In the genomic region with DNA sequence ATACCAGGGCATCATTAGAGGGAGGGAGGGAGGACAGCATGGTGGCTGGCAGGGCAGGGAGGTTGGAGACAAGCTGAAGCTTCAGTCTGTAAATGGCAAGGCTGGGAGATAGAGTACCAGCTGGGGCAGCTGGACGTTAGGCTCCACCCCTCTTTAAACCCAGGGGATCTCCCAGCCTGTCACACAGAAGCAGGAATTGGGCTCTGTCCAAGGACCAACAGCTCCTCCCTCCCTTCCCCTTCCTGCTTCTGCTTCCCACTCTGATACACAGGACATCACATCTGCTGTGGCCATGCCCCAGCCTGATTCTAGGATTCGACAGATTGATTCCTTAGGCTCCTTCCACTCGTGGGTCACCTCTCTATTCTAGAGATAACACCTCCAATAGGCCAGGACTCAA, we compare ENCODE assay signal across 7 mouse cellular contexts. TPM values are rescaled to one million over a fixed set of nuclear protein-coding genes. Genes with fewer than 3 reads are reported as not detected.
A peak's percentile ranks its signal among the peaks of the same experiment; 100 is the strongest.
DNase-seq lines count a peak whose midpoint lies in the region; ATAC-seq and TF ChIP-seq lines count a peak whose summit lies in the region.

No protein-coding gene starts in this region.

- no peaks in the 10 kb centered on the region for H3K36me3 ChIP-seq in liver, embryonic 16.5 days (ENCODE audit: control insufficient read depth, insufficient read depth)
- H3K36me3 ChIP-seq in neural tube, embryonic 13.5 days = peaks cover 20% of the 10 kb centered on the region

- ATAC-seq in liver, embryonic 16.5 days (ENCODE audit: low read depth) = 0 out of 2 replicates have a peak, but pooled peaks have one; percentile 10
- peak; percentile 15; the same call in 1 of the 2 replicates for ATAC-seq in neural tube, embryonic 13.5 days (ENCODE audit: low read depth)

- peaks cover 1% of the 10 kb centered on the region; the same call in 1 of the 2 replicates for H3K4me1 ChIP-seq in liver, embryonic 16.5 days (ENCODE audit: control insufficient read depth, low read depth, low read length)
- H3K4me1 ChIP-seq in cortical plate, adult 2 months (ENCODE audit: control insufficient read depth, insufficient read depth, low read length) = peaks cover 5% of the 10 kb centered on the region; the same call in 1 of the 2 replicates
- H3K4me1 ChIP-seq in neural tube, embryonic 13.5 days (replicated peaks) = peaks cover 49% of the 10 kb centered on the region

- 13% methylated on average over 3 of the region's 3 CpGs for WGBS in liver, embryonic 16.5 days (ENCODE audit: insufficient replicate concordance)
- WGBS in neural tube, embryonic 13.5 days = 29% methylated on average over 3 of the region's 3 CpGs

- H3K4me2 ChIP-seq in liver, embryonic 16.5 days (ENCODE audit: low read depth, low read length) = no peak overlapping the region
- H3K4me2 ChIP-seq in neural tube, embryonic 13.5 days = peak overlapping the region; percentile 11; the same call in 1 of the 2 replicates

- no peak overlapping the region for H3K4me3 ChIP-seq in liver, embryonic 16.5 days (ENCODE audit: low read depth, low read length)
- H3K4me3 ChIP-seq in cortical plate, adult 2 months (ENCODE audit: insufficient read depth, low read length) = no peak overlapping the region
- H3K4me3 ChIP-seq in neural tube, embryonic 13.5 days = no peak overlapping the region

- no peak for DNase-seq in liver
- peak; percentile 83 to 87 for DNase-seq in heart, postnatal 10 days
- DNase-seq in layer of hippocampus, adult 9-11 months = peak; percentile 89
- no peak for DNase-seq in thymus, postnatal 10 days (ENCODE audit: low spot score in 2 of 2)

- no peaks in the 10 kb centered on the region for H3K9me3 ChIP-seq in liver, embryonic 16.5 days (replicated peaks; ENCODE audit: control insufficient read depth, low read length)
- no peaks in the 10 kb centered on the region for H3K9me3 ChIP-seq in neural tube, embryonic 13.5 days

- peak; percentile 13; the same call in 1 of the 2 replicates for TF ChIP-seq POLR2A in cortical plate, adult 2 months (IDR thresholded peaks at IDR 0.05; ENCODE audit: extremely low read depth, insufficient read depth, low read length)

- intact Hi-C loops in heart, postnatal 10 days (cut with DNase I) = loop anchor here (10.0 kb wide), 1 partner anchor 224 kb away; a partner anchor contains a TSS

- TF ChIP-seq CTCF in cortical plate, adult 2 months (IDR thresholded peaks at IDR 0.05; ENCODE audit: extremely low read depth, insufficient read depth, low read length) = no peak

- no peak overlapping the region for H3K27ac ChIP-seq in liver, embryonic 16.5 days (ENCODE audit: low read length)
- H3K27ac ChIP-seq in cortical plate, adult 2 months (ENCODE audit: insufficient read depth, low read length) = peak overlapping the region; percentile 71
- H3K27ac ChIP-seq in neural tube, embryonic 13.5 days (replicated peaks) = peak overlapping the region; percentile 73

- no peak overlapping the region for H3K9ac ChIP-seq in liver, embryonic 16.5 days (ENCODE audit: low read depth, low read length)
- H3K9ac ChIP-seq in neural tube, embryonic 13.5 days = 0 out of 2 replicates have a peak overlapping the region, but pooled peaks have one; percentile 1

- H3K27me3 ChIP-seq in liver, embryonic 16.5 days (ENCODE audit: control insufficient read depth, insufficient read depth, low read depth, low read length) = peaks cover 6% of the 10 kb centered on the region
- H3K27me3 ChIP-seq in neural tube, embryonic 13.5 days = no peaks in the 10 kb centered on the region

RNA-seq across cellular contexts. Expression of a gene that starts 4.7 kb away (rescaled TPM):
- polyA plus RNA-seq in liver, embryonic 16.5 days (2015; fragmentation: Nextera tagmentation; extraction: Ambion mirVana) = 3.1 and 4.6 TPM in 2 replicates
- 152 and 176 TPM in 2 replicates for polyA plus RNA-seq in cortical plate, adult 2 months (2012; rRNA removed)
- total RNA-seq in heart, postnatal 10 days (2021) = 10 to 100 TPM; 34.4 to 36.9 TPM
- polyA plus RNA-seq in neural tube, embryonic 13.5 days (2015; fragmentation: Nextera tagmentation; extraction: Ambion mirVana) = 84.1 and 85.4 TPM in 2 replicates

RNA-seq across cellular contexts. Expression of a gene that starts 11.2 kb away (rescaled TPM):
- polyA plus RNA-seq in liver, embryonic 16.5 days (2015; fragmentation: Nextera tagmentation; extraction: Ambion mirVana) = 91.7 and 106 TPM in 2 replicates
- 123 and 138 TPM in 2 replicates for polyA plus RNA-seq in cortical plate, adult 2 months (2012; rRNA removed)
- total RNA-seq in heart, postnatal 10 days (2021) = 100 to 1,000 TPM in 1 of 2 experiments, 10 to 100 TPM in 1; 97.3 to 100 TPM
- 166 and 168 TPM in 2 replicates for polyA plus RNA-seq in neural tube, embryonic 13.5 days (2015; fragmentation: Nextera tagmentation; extraction: Ambion mirVana)

RNA-seq across cellular contexts. Expression of a gene that starts 11.6 kb away (rescaled TPM):
- polyA plus RNA-seq in liver, embryonic 16.5 days (2015; fragmentation: Nextera tagmentation; extraction: Ambion mirVana) = 11.0 and 11.2 TPM in 2 replicates
- 122 and 127 TPM in 2 replicates for polyA plus RNA-seq in cortical plate, adult 2 months (2012; rRNA removed)
- 10 to 100 TPM; 24.1 to 24.5 TPM for total RNA-seq in heart, postnatal 10 days (2021)
- polyA plus RNA-seq in neural tube, embryonic 13.5 days (2015; fragmentation: Nextera tagmentation; extraction: Ambion mirVana) = 81.1 and 82.1 TPM in 2 replicates

RNA-seq across cellular contexts. Expression of a gene that starts 11.7 kb away (rescaled TPM):
- 4.1 and 17.0 TPM in 2 replicates for polyA plus RNA-seq in liver, embryonic 16.5 days (2015; fragmentation: Nextera tagmentation; extraction: Ambion mirVana)
- 56.6 and 57.3 TPM in 2 replicates for polyA plus RNA-seq in cortical plate, adult 2 months (2012; rRNA removed)
- total RNA-seq in heart, postnatal 10 days (2021) = 1 to 10 TPM; 1.1 to 3.0 TPM
- polyA plus RNA-seq in neural tube, embryonic 13.5 days (2015; fragmentation: Nextera tagmentation; extraction: Ambion mirVana) = 6.1 and 7.1 TPM in 2 replicates

RNA-seq across cellular contexts. Expression of a gene that starts 22.0 kb away (rescaled TPM):
- polyA plus RNA-seq in liver, embryonic 16.5 days (2015; fragmentation: Nextera tagmentation; extraction: Ambion mirVana) = 0.13 and 0.16 TPM in 2 replicates
- 7.9 and 8.0 TPM in 2 replicates for polyA plus RNA-seq in cortical plate, adult 2 months (2012; rRNA removed)
- total RNA-seq in heart, postnatal 10 days (2021) = under 1 TPM; 0.45 to 0.72 TPM
- polyA plus RNA-seq in neural tube, embryonic 13.5 days (2015; fragmentation: Nextera tagmentation; extraction: Ambion mirVana) = 1.0 and 1.2 TPM in 2 replicates

Comparison
In these comparisons a context has a peak if more than half of its experiments do, and no peak if none do; other contexts are left out.
1. DNase-seq: peak in heart, postnatal 10 days (2 of 2) and layer of hippocampus, adult 9-11 months (single experiment); none in liver (single experiment) and thymus, postnatal 10 days (0 of 2).
2. RNA of a gene that starts 4.7 kb away (polyA plus RNA-seq): 152 to 176 TPM in cortical plate, adult 2 months and 84.1 to 85.4 TPM in neural tube, embryonic 13.5 days; 3.1 to 4.6 TPM in liver, embryonic 16.5 days; every median in the first group is over 10 times any median in the second.